Mouse (Mus musculus) ES-E14 (cell line): ENCODE results near the gene Tbcc.
A peak's percentile ranks its signal among the peaks of the same experiment; 100 is the strongest.

ENCODE experiments used
- CHD2 ChIP-seq: IDR thresholded peaks from 2 replicates; pipeline ENCODE4 v1.6.1; 2014; ENCODE audit warnings: mild to moderate bottlenecking, low read depth, low read length, inconsistent platforms
- HCFC1 ChIP-seq: IDR thresholded peaks from 2 replicates; pipeline ENCODE4 v1.6.1; 2012; ENCODE audit warnings: low read length, inconsistent platforms, borderline replicate concordance; ENCODE audit not compliant: insufficient read depth
- MAFK ChIP-seq: IDR thresholded peaks from 2 replicates; pipeline ENCODE4 v1.6.1; 2014; ENCODE audit warnings: mild to moderate bottlenecking, low read depth, low read length, inconsistent platforms; ENCODE audit not compliant: insufficient read depth
- ZC3H11A ChIP-seq: IDR thresholded peaks from 2 replicates; pipeline ENCODE4 v1.6.1; 2012; ENCODE audit warnings: low read depth, mild to moderate bottlenecking, inconsistent platforms, low read length, borderline replicate concordance
- ZNF384 ChIP-seq: IDR thresholded peaks from 2 replicates; pipeline ENCODE4 v1.6.1; 2012; ENCODE audit warnings: low read depth, low read length, inconsistent platforms

GRCm38 (mm10) chr17:46926192-46926591 lies 35.7 kb downstream of the Tbcc start:
- TF ChIP-seq ZNF384: 0 out of 2 replicates have a peak, but pooled peaks have one; percentile 21
- no peak for TF ChIP-seq MAFK
- TF ChIP-seq HCFC1: no peak
- TF ChIP-seq CHD2: no peak
- no peak for TF ChIP-seq ZC3H11A
